Mouse (Mus musculus) kidney, postnatal 4 days (tissue): ENCODE data around the gene Lman2.

Experiments used
- DNase-seq, 2 experiments: peaks; one replicate each; pipeline ENCODE4 v3.0.0; 2021; ENCODE audit warnings: mixed read lengths in 2 of 2

Lman2 gene

DNA sequence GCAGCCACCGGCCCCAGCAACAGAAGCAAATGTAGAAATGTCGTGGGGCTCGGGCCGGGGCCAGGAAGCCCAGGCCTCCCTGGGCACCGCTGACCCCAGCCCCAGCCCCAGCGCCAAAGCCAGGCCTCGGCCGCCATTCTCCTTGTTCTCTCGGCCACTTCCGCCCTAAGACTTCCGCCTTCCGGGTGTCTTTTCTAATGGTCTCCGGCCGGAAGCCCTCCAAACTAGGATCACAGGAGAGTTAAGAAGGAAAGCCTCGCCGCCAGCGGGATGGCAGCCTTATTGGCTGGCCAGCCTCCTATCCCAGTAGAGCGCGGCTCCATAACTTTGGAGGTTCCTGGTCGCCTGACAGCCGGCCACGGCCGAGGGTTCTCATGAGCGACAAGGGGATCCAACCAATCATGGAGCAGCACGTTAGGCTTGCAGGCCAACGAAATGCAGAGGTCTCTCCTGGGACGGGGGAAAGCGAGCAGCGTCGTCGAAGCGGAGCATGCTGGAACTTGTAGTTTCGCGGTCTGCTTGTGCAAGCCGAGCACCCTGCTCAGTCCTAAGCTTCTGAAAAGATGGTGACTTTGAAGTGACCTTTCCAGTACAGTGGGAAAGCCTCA is at the start of gene Lman2:
Gene Lman2 (minus strand): TSS at position 331 of the 608 bp plus-strand sequence.
- DNase-seq: peak; percentile 94 to 97

DNA sequence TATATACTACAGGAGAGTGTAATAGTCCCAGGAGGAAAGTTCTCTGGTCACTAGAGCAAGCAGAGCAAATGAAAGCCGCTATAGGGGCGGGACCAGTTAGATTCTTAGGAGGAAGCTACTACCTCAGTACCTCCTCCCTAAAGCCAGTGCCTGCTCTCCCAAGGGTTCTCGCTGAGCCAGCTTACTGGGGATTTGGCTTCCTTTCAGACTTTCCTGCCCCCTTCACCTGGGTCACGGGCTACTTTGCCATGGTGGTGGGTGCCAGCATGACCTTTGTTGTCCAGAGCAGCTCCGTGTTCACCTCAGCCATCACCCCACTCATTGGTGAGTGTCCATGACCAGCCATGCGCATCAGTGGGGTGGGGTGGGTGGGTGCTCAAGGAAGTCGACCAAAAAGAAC is 49.2 kb upstream of the Lman2 start:
- no peak for DNase-seq

GRCm38 (mm10) chr13:55408546-55409120 is 46.0 kb upstream of the Lman2 start:
- DNase-seq: no peak

- DNase-seq: no peak
Observed at GRCm38 (mm10) chr13:55407341-55407740, 44.8 kb upstream of the Lman2 start.

GRCm38 (mm10) chr13:55405783-55406390 is 43.3 kb upstream of the Lman2 start:
- DNase-seq: peak in 1 of 2 experiments; percentile 17

DNA sequence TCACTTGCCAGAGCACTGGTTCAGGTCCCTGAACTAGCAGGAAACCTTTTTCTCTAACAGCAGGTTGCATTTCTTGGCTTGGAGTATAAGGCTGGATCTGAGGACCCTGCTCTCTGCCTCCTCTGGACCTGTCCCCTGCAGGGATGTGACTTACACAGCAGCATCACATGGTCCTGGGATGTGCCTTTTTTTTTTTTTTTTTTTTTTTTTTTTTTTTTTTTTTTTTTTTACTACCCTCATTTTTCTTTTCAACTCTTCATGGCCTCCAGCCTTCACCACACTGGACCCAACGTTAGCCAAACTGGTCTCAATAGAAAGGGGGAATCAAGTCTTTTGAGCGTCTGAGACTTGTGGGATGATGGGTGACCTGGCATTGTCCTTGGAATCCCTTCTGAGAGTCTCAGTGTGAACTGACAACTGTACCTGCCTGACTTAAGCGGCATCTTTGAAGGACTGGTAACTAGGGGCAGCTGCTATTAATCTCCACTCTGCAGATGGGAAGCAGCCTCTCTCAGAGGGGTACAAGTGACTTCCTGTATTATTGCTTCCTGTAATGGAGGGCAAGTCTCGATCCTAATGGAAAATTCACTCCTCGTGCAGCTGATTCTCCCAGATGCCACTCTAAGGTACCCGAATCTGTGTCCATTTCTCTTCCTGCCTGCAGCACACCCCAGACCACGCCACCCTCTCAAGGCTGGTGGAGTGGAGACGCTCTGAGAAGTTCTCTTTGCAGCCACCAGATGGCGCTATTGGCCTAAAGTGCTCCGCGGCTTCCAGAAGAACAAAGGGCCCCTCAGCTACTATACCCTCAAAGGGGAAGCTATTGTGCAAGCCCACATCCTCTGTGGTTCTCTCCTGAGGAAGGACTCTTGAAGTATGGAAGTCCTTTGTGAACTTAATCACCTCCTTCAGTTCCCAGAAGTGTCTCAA is 42.5 kb upstream of the Lman2 start:
- peak; percentile 85 to 88 for DNase-seq

GRCm38 (mm10) chr13:55403935-55404852 is 41.6 kb upstream of the Lman2 start:
- no peak for DNase-seq

GRCm38 (mm10) chr13:55403266-55403665 is 40.7 kb upstream of the Lman2 start:
- no peak for DNase-seq

DNA sequence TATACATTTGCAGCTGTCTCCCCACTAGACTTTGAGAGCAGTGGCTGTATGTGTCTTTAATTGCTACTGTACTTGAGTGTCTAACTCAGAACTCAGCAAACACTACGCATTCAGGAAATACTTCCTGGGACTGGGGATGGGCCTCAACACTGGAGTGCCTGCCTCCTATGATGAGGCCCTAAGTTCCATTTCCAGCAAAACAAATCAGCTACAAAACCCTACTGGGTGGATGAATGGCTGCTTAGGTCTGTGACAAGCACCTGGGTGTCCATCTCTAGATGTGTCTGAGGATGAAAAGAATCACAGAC is 37.4 kb upstream of the Lman2 start:
- no peak for DNase-seq

GRCm38 (mm10) chr13:55399300-55400038 is 36.9 kb upstream of the Lman2 start:
- peak in 1 of 2 experiments; percentile 44 for DNase-seq

- DNase-seq: no peak
Observed at GRCm38 (mm10) chr13:55398088-55398487, 35.5 kb upstream of the Lman2 start, which contains the start of gene Slc34a1. Gene Slc34a1 (plus strand): TSS chr13:55398187.

- DNase-seq: peak; percentile 50 to 53
Observed at GRCm38 (mm10) chr13:55392933-55393332, 30.4 kb upstream of the Lman2 start.

GRCm38 (mm10) chr13:55391626-55392029 is 29.0 kb upstream of the Lman2 start:
- DNase-seq: peak; percentile 52 to 74

DNA sequence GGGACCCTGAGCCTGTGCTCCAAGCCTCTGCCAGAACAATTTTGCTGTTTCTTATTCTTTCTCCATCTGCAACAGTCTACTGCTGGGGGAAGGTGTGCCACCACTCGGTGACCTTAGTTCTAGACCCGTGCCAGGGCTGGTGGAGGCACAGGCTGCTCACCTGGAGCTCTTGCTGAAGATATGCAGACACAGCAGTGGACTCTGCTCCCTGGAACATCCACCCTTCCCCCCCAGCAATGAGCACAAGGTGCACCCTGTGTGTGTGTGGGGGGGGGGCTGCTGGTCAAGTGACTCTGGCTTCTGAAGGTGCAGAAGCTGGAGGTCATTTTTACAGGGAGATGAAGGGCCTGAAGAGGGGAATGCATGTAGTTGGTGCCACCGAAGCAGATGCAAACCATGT is 28.1 kb upstream of the Lman2 start:
- peak; percentile 58 to 74 for DNase-seq

DNA sequence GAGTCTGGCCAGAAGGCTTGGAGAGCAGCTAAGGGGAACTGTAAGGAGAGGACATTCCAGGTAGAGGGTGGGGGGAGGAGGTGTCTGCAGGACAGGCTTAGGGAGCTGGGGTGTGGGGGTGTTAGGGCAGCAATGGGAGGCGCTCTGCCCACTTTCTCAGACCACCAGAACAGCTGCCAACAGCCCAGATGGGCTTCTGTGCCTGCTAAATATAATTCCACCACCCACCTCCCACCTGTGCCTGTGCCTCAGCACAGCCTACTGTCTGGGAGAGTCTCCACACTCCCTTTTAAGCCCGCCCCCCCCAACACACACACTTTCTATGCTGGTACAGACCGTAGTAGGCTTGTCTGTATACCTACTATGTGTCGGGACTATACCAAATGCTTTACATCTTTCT is 19.2 kb upstream of the Lman2 start:
- DNase-seq: no peak

GRCm38 (mm10) chr13:55378907-55379580 is 16.5 kb upstream of the Lman2 start:
- DNase-seq: peak; percentile 43 to 61

DNA sequence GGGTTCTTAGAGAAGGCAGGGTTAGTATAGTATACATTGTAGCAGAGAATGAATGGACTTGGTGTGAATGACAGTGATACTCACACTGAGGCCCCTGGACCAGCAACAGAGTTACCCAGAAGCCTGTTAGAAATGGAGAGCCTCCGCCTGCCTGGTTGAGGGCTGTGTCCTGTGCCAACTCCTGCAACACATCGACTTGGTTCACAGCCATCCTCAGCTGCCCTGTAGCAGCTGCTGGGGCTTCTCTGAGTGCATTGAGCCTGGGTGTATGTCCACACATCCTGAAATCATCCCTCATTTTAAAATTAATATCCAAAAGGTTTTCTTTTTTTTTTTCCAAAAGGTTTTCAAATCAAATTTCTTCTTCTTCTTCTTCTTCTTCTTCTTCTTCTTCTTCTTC is 13.3 kb upstream of the Lman2 start:
- no peak for DNase-seq

DNA sequence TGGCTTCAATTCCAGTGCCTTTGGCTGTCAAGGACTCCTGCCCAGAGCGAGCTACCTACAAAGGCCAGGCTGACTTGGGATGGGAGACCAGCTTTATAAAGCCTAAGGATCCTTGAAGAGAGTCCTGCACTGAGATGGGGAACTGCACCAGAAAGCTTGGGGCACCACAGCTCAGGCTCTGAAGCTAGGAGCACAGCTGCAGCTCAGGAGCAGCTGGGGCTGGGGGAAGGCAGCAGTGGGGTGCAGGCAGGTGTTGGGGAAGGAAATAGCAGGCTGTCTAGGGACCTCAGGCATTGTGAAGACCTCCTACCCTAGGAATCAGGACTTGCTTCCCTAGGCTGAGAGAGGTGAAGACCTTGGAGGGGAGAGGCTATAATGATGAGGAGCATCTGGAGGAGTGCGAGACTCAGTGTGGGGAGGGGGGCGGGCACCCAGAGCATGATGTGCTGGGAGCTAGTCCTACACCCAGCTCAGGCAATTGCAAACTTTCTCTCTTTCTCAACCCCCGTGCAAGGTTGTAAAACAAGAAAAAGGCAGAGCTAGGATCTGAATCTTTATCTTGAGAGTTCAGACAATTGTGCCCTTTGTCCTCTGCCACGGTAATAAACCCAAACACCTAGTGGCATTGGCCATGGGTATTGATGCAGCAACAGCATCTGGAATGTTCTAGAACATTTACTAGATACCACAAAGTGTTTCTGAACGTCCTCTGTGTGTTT is 11.8 kb upstream of the Lman2 start:
- no peak for DNase-seq

- no peak for DNase-seq
Observed at GRCm38 (mm10) chr13:55371740-55372139, 9.2 kb upstream of the Lman2 start.

GRCm38 (mm10) chr13:55371007-55371681 is 8.6 kb upstream of the Lman2 start:
- DNase-seq: no peak
